Mouse (Mus musculus) layer of hippocampus, postnatal 25 days (tissue): Measurements from ENCODE around the gene Rplp2. TPM values are rescaled to one million over a fixed set of nuclear protein-coding genes. Genes with fewer than 3 reads are reported as not detected.

ENCODE experiments used
- DNase-seq, 2 experiments: peaks; one replicate each; pipeline ENCODE4 v3.0.0; 2022; ENCODE audit warnings: mixed read lengths in 2 of 2, low spot score in 1 of 2; ENCODE audit errors: extremely low spot score in 1 of 2
- total RNA-seq, 2 experiments: library from RNA; stranded (reverse); gene quantifications; 2 replicates each; pipeline ENCODE4 v1.2.3; 2021

Rplp2 gene
- total RNA-seq, 2 experiments from 2014 or later: 526 to 589 TPM

DNA sequence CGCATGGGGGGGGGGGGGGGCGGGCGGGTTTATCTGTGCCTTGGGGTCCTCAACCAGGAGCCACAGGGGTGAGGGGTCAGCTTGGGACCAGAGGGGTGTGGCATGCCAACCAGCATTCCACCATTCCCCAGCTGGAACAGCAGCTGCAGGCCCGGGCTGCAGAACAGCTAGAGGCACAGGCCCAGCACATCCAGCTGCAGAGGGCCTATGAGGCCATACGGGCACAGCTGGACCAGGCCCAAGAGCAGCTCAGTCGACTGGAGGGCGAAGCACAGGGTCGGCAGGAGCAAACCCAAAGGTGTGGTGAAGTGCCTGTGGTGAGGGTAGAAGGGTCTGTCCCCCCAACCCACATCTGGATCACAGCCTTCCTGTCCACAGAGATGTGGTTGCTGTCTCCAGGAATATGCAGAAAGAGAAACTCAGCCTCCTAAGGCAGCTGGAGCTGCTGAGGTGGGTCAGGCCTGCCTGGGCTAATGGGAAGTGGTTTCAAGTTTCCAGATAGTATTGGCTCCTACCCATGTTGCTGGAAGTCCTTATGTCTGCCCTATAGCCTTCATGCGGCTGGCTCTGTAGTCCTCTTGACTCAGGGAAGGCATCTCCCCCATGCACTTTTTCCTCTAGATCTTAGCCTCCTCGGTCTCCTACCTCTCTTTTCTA is 18.3 kb downstream of the Rplp2 start:
- DNase-seq: no peak

DNA sequence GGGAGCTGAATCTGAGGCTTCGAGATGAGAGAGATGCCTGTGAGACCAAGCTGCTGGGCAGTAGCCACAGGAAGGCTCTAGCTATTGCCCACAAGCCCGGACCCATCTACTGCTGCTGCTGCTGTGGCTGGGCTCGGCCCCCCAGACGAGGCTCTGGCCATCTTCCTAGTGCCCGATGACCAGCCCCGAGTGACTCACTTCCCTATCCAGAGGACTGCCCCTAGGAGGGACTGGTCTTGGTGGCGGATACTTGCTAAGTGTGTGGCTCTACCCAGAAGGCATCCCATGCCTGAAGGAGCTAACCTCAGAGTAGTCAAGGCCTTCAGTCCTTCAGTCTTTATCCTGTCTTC is 18.9 kb downstream of the Rplp2 start:
- DNase-seq: no peak

GRCm38 (mm10) chr7:141466607-141467148 is 19.5 kb downstream of the Rplp2 start:
- no peak for DNase-seq

DNA sequence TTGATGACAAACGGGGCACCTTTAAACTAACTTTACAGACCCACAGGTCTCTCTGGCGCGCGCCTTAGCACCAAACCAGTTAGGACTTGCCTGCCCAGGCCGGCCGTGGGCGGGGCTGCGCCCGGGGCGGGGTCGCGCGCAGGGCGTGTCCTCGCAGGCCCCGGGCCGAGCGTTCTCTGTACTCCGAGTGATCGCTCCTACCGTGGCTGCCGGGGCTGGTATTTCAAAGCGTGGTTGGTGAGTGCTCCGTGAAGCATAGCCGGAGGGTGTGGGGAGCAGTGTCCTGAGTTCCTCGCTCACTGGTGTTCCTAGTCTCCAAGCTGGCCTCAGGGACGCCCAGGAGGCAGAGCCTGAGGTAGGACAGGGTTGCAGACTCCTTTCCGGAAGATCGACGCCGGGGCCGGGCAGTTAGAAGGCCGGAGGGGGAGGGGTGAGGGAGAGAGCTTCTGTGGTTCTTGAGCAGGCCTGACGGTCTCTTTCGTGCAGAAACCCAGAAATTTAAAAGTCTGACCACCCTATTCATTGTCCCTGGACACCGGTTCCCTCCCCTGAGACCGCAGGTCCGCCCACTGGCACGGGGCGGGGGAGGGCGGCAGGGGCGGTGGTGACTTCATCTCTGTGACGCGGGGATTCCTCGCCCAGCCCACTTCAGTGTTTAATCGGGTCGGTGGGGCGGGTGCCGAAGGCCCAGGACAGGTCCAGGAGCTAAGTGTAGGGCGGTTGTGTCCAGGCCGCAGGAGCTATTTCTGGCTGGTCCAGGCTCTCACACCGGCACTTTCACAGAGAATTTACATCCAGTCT is 20.3 kb downstream of the Rplp2 start, which contains the start of gene Cd151:
Cd151 (plus strand) TSS at position 163 of the 801 bp plus-strand sequence.
- DNase-seq: peak; percentile 49 to 54

DNA sequence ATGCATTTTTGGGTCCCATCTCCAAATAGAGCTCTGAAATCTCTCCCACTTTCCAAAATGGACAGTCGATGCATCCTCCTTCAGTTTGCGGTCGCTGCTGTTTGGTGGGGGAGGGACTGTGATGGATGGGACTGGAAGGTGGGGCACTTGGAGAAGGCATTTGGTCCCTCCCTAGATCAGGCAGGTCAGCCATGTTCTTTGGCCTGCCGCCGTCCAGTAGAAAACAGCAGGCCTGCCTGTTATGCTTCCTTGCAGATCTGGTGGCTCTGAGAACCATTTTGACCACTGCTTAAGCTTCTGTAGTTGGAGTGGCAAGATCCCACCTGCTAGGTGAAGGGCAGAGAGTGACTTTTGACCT is 21.0 kb downstream of the Rplp2 start:
- DNase-seq: no peak

- DNase-seq: peak in 1 of 2 experiments; percentile 38
Observed at GRCm38 (mm10) chr7:141468522-141469211, 21.5 kb downstream of the Rplp2 start.

GRCm38 (mm10) chr7:141469352-141469751 is 22.2 kb downstream of the Rplp2 start:
- DNase-seq: no peak

GRCm38 (mm10) chr7:141469901-141470636 is 22.9 kb downstream of the Rplp2 start:
- no peak for DNase-seq

DNA sequence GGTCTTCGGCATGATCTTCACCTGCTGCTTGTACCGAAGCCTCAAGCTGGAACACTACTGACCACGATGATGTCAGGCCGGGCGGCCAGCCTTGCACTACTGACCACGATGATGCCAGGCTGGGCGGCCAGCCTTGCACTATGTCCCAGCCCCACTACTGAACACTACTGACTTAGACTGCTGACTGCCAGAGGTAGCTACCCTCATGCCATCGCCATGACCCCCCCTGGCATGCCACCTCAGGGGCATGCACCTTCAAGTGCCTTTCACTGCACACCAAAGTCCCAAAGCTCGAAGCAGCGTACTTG is 23.4 kb downstream of the Rplp2 start:
- DNase-seq: no peak

DNA sequence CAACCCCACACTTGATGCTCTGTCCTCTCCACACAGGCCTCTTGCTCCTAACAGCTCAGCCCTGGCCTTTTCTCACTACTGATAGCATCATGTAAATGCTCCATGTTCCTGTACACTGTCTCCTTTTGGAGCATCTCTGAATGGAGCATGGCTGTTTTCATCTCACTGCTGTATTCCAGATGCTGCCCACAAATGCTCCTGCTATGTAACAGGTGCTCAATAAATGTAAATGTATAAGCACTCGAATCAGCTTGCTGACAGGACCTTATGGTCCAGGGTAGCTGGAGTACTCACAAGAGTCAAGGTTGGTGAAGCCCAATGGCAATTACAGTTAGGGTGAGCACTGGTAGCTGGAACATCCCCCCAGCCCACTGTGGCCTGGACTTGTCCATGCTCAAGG is 24.1 kb downstream of the Rplp2 start:
- DNase-seq: no peak

DNA sequence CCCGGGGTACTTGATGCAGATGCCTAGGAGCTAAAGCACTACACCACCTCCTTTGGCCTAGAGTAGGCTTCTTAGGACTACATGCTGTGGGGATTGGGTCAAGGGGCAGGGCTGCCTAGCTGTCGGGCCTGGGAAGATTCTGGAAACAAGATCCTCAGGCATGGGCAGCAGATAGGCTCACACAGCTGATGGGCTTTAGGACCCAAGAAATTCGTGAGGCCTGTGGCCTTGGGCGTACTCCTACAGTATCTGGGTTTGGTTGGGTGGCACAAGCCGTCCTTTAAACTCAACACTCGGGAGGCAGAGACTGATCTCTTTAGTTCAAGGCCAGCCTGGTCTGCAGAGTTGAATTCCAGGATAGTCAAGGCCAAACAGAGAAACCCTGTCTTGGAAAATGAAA is 25.1 kb downstream of the Rplp2 start:
- no peak for DNase-seq

- DNase-seq: no peak
Observed at GRCm38 (mm10) chr7:141472763-141473162, 25.6 kb downstream of the Rplp2 start.

GRCm38 (mm10) chr7:141474160-141474559 is 27.0 kb downstream of the Rplp2 start:
- DNase-seq: no peak

DNA sequence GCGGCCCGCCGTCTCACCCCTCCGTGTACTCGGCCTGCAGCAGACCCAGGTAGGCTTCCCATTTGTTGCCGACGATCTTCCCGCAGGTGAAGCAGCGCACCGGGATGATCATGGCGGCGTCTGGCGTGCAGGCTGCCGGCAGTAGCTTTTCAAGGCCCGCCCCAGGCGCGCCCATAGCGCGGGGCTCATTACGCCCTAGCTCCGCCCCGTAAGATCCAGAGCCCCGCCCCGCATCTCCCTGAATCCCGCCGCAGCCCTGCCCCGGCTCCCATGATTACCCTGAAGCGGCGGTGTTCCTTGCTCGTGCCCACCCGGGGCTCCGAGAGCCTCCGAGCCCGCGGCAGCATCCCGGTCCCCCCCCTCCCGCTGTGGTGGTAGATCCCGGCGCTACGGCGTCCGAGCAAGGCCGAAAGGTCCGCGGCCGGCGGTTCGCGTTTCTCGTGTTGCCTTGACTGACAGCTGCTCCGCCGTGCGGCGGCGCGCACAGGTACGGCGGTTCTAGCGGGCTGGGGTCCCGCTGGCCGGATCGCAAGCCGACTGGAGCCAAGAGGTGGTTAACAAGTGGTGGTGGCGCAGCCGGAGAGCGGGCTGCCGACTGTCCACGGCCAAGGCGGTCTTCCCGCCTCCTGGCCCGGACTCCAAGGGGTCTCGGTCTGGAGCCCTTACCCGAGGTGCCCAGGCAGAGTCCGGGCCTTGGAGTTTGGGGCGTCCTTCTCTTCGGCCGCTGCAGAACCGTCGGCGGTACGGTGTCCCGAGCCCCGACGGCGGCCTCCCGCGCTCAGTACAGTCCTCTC is 28.0 kb downstream of the Rplp2 start, which contains the start of the genes Polr2l and Tspan4:
Polr2l (minus strand) TSS at position 122 of the 794 bp plus-strand sequence.
Tspan4 (plus strand) TSS at position 230 of the 794 bp plus-strand sequence.
- peak; percentile 78 to 93 for DNase-seq

- DNase-seq: no peak
Observed at GRCm38 (mm10) chr7:141475805-141476158, 28.6 kb downstream of the Rplp2 start.

GRCm38 (mm10) chr7:141476226-141476980 is 29.2 kb downstream of the Rplp2 start:
- DNase-seq: no peak

DNA sequence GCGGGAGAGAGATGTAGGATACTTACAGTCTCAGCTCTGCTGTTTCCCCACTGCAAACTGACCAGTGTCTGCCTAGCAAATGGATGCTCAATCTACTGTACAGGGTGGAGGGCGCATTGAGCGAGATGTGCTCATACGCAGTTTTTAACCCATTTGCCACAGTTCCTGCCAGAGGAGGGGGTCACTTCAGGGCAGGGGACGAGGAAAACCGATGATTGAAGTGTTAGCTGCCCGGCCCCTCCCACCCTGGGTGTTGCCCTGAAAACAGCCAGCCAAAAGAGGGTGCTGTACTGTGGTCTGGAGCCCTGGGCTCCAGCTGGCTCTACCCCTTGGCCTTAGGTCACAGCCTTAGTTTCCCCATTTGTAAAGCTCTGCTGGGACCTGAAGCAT is 29.8 kb downstream of the Rplp2 start:
- no peak for DNase-seq

- DNase-seq: no peak
Observed at GRCm38 (mm10) chr7:141477578-141478269, 30.6 kb downstream of the Rplp2 start.
